Mouse (Mus musculus) stomach, embryonic 16.5 days (tissue): ENCODE data around the gene Dctn1. TPM values are rescaled to one million over a fixed set of nuclear protein-coding genes. Genes with fewer than 3 reads are reported as not detected.

ENCODE experiments used
- ATAC-seq: fragments of 200-750 bp; cut with Nextera tagmentation; 2 replicates; pipeline ENCODE4 v1.8.0; 2017; ENCODE audit warnings: moderate number of reproducible peaks, moderate TSS enrichment; ENCODE audit not compliant: insufficient read depth, low FRiP score
- H3K27ac ChIP-seq: fragments of 300-500 bp; sonication (generic); 2 replicates; pipeline ENCODE4 v1.5.1; 2014; ENCODE audit warnings: low read length
- H3K27me3 ChIP-seq: fragments of 300-500 bp; sonication (generic); 2 replicates; pipeline ENCODE4 v1.6.1; 2014; ENCODE audit warnings: low read length, control low read depth, mixed read lengths; ENCODE audit not compliant: control insufficient read depth, insufficient read depth
- H3K36me3 ChIP-seq: fragments of 300-500 bp; sonication (generic); 2 replicates; pipeline ENCODE4 v1.6.1; 2014; ENCODE audit warnings: low read length; ENCODE audit not compliant: control insufficient read depth, insufficient read depth
- H3K4me1 ChIP-seq: fragments of 300-500 bp; sonication (generic); 2 replicates; pipeline ENCODE4 v1.6.1; 2014; ENCODE audit warnings: low read length, control low read depth, mixed read lengths; ENCODE audit not compliant: control insufficient read depth, insufficient read depth
- H3K4me2 ChIP-seq: fragments of 300-500 bp; sonication (generic); 2 replicates; pipeline ENCODE4 v1.6.1; 2014; ENCODE audit warnings: low read depth, low read length, mixed read lengths
- H3K4me3 ChIP-seq: fragments of 300-500 bp; sonication (generic); replicated peaks from 2 replicates; pipeline ENCODE4 v1.5.1; 2014; ENCODE audit warnings: mild to moderate bottlenecking, low read length
- H3K9ac ChIP-seq: fragments of 300-500 bp; sonication (generic); 2 replicates; pipeline ENCODE4 v1.6.1; 2014; ENCODE audit warnings: low read length
- H3K9me3 ChIP-seq: fragments of 300-500 bp; sonication (generic); replicated peaks from 2 replicates; pipeline ENCODE4 v1.6.1; 2016; ENCODE audit warnings: low read length, control low read depth; ENCODE audit not compliant: control insufficient read depth
- whole genome bisulfite sequencing: fragments of 180-500 bp; shearing (Covaris S2); extraction: QIAGEN DNeasy Blood & Tissue Kit; methylation state at CpG from one replicate; pipeline ENCODE4 v1.1.7; 2014; 5-methylcytosine and 5-hydroxymethylcytosine counted together
- polyA plus RNA-seq: library from polyadenylated mRNA; unstranded; fragments of >200 nt; fragmentation: Nextera tagmentation; extraction: Ambion mirVana; gene quantifications from 2 replicates; pipeline ENCODE4 v1.2.1, GENCODE M21; 2015

Gene Dctn1
- polyA plus RNA-seq, 1 experiment from 2014 or later = 74.1 TPM

GRCm38 (mm10) chr6:83219814-83220213 is 54.1 kb downstream of the Dctn1 start, which contains the start of gene Slc4a5:
Gene Slc4a5 (plus strand): TSS chr6:83219828.
- no peak within 1 kb of the TSS for H3K4me2 ChIP-seq
- no peaks in the 10 kb centered on the region for H3K36me3 ChIP-seq
- no peaks in the 10 kb centered on the region for H3K4me1 ChIP-seq
- H3K9me3 ChIP-seq = no peaks in the 10 kb centered on the region
- H3K27me3 ChIP-seq = no peaks in the 10 kb centered on the region
- no peak within 1 kb of the TSS for H3K27ac ChIP-seq
- WGBS = 44% methylated on average over 3 of the region's 3 CpGs
- no peak within 1 kb of the TSS for H3K4me3 ChIP-seq
- ATAC-seq = peak; percentile 44; the same call in 1 of the 2 replicates
- H3K9ac ChIP-seq = no peak within 1 kb of the TSS

GRCm38 (mm10) chr6:83231486-83231885 is 65.8 kb downstream of the Dctn1 start:
- no peak for ATAC-seq
- WGBS = 36% methylated on average over 2 of the region's 2 CpGs
- no peak overlapping the region for H3K9ac ChIP-seq

GRCm38 (mm10) chr6:83233306-83233705 is 67.6 kb downstream of the Dctn1 start:
- Histone ChIP-seq H3K27me3 (no peaks in the 10 kb centered on the region), H3K36me3 (no peaks in the 10 kb centered on the region), H3K27ac (no peak overlapping the region), H3K9me3 (no peaks in the 10 kb centered on the region), H3K4me1 (peaks cover 5% of the 10 kb centered on the region; the same call in 1 of the 2 replicates), H3K4me3 (no peak overlapping the region), H3K9ac (no peak overlapping the region), H3K4me2 (no peak overlapping the region)
- WGBS = 91% methylated on average over 4 of the region's 4 CpGs
- ATAC-seq = no peak

More at GRCm38 (mm10) chr6:83231486-83231885, 65.8 kb downstream of the Dctn1 start:
- H3K4me2 ChIP-seq = no peak overlapping the region
- no peak overlapping the region for H3K27ac ChIP-seq
- no peaks in the 10 kb centered on the region for H3K9me3 ChIP-seq
- no peaks in the 10 kb centered on the region for H3K27me3 ChIP-seq
- H3K36me3 ChIP-seq = no peaks in the 10 kb centered on the region
- H3K4me1 ChIP-seq = no peaks in the 10 kb centered on the region
- no peak overlapping the region for H3K4me3 ChIP-seq

GRCm38 (mm10) chr6:83234280-83234741 is 68.6 kb downstream of the Dctn1 start:
- no peaks in the 10 kb centered on the region for H3K36me3 ChIP-seq
- H3K9ac ChIP-seq = no peak overlapping the region
- ATAC-seq = no peak; the same call in 1 of the 2 replicates
- H3K4me1 ChIP-seq = peaks cover 5% of the 10 kb centered on the region; the same call in 1 of the 2 replicates
- no peak overlapping the region for H3K27ac ChIP-seq
- H3K9me3 ChIP-seq = no peaks in the 10 kb centered on the region
- WGBS = 6% methylated on average over 14 of the region's 14 CpGs
- H3K4me3 ChIP-seq = no peak overlapping the region
- H3K27me3 ChIP-seq = no peaks in the 10 kb centered on the region
- peak overlapping the region; percentile 37 for H3K4me2 ChIP-seq

- Histone ChIP-seq H3K4me2 (peak overlapping the region; percentile 24; the same call in 1 of the 2 replicates), H3K4me3 (no peak overlapping the region), H3K27me3 (no peaks in the 10 kb centered on the region), H3K36me3 (no peaks in the 10 kb centered on the region), H3K27ac (no peak overlapping the region), H3K9ac (no peak overlapping the region), H3K9me3 (no peaks in the 10 kb centered on the region), H3K4me1 (peaks cover 5% of the 10 kb centered on the region; the same call in 1 of the 2 replicates)
- peak; percentile 58; the same call in 1 of the 2 replicates for ATAC-seq
- WGBS = 2% methylated on average over 9 of the region's 9 CpGs
Measured at GRCm38 (mm10) chr6:83237123-83237522, 71.4 kb downstream of the Dctn1 start.

- H3K27ac ChIP-seq = no peak overlapping the region
- no peaks in the 10 kb centered on the region for H3K27me3 ChIP-seq
- no peak overlapping the region for H3K9ac ChIP-seq
- H3K9me3 ChIP-seq = no peaks in the 10 kb centered on the region
- no peak overlapping the region for H3K4me3 ChIP-seq
- 40% methylated on average over 10 of the region's 10 CpGs for WGBS
- H3K36me3 ChIP-seq = no peaks in the 10 kb centered on the region
- ATAC-seq = no peak
- H3K4me2 ChIP-seq = no peak overlapping the region
- no peaks in the 10 kb centered on the region for H3K4me1 ChIP-seq
Measured at GRCm38 (mm10) chr6:83244422-83245061, 78.8 kb downstream of the Dctn1 start.

- Histone ChIP-seq H3K27me3 (no peaks in the 10 kb centered on the region), H3K4me2 (no peak overlapping the region), H3K27ac (peak overlapping the region; percentile 45; the same call in 1 of the 2 replicates), H3K4me3 (no peak overlapping the region), H3K36me3 (no peaks in the 10 kb centered on the region), H3K9me3 (no peaks in the 10 kb centered on the region), H3K9ac (no peak overlapping the region), H3K4me1 (no peaks in the 10 kb centered on the region)
- ATAC-seq = peak; percentile 42; the same call in 1 of the 2 replicates
- 59% methylated on average over 6 of the region's 6 CpGs for WGBS
Measured at GRCm38 (mm10) chr6:83245134-83245533, 79.4 kb downstream of the Dctn1 start.

- H3K4me3 ChIP-seq = no peak overlapping the region
Measured at GRCm38 (mm10) chr6:83245997-83246396, 80.3 kb downstream of the Dctn1 start.

GRCm38 (mm10) chr6:83246750-83247149 is 81.0 kb downstream of the Dctn1 start:
- no peak for ATAC-seq
- no peaks in the 10 kb centered on the region for H3K9me3 ChIP-seq
- H3K36me3 ChIP-seq = no peaks in the 10 kb centered on the region
- no peak overlapping the region for H3K4me2 ChIP-seq
- H3K27me3 ChIP-seq = no peaks in the 10 kb centered on the region
- H3K27ac ChIP-seq = no peak overlapping the region
- H3K9ac ChIP-seq = no peak overlapping the region
- no peaks in the 10 kb centered on the region for H3K4me1 ChIP-seq
- H3K4me3 ChIP-seq = no peak overlapping the region
- WGBS = 94% methylated on average over 4 of the region's 4 CpGs

More at GRCm38 (mm10) chr6:83245997-83246396, 80.3 kb downstream of the Dctn1 start:
- Histone ChIP-seq H3K36me3 (no peaks in the 10 kb centered on the region), H3K9ac (no peak overlapping the region), H3K4me1 (no peaks in the 10 kb centered on the region), H3K27me3 (no peaks in the 10 kb centered on the region), H3K27ac (no peak overlapping the region), H3K9me3 (no peaks in the 10 kb centered on the region), H3K4me2 (no peak overlapping the region)
- WGBS = 98% methylated on average over 1 of the region's 1 CpGs
- ATAC-seq = no peak
